12 mouse cellular contexts compared by ENCODE assay signal in genomic region chr14:54742375-54742774, GRCm38 (mm10). TPM values are rescaled to one million over a fixed set of nuclear protein-coding genes. Genes with fewer than 3 reads are reported as not detected.
A peak's percentile ranks its signal among the peaks of the same experiment; 100 is the strongest.
DNase-seq lines count a peak whose midpoint lies in the region; ATAC-seq and TF ChIP-seq lines count a peak whose summit lies in the region.
"Had no signal": no experiment of that assay in that cellular context is flagged by ENCODE, and none has a peak within 500 bp of the region (broad histone marks: within the 10 kb centered on the region; RNA-seq: fewer than 3 reads in every experiment).

No protein-coding gene starts in this region.

- no peak for DNase-seq in heart, embryonic 10.5 days (ENCODE audit: low spot score)
- DNase-seq in adrenal gland, postnatal 25 days = peak; percentile 24
- DNase-seq in liver, postnatal 0 days = peak; percentile 34
- DNase-seq in layer of hippocampus, adult 9-11 months = no peak
- DNase-seq: right cerebral cortex, postnatal 14 days had no signal

- WGBS in heart, embryonic 13.5 days = 63% methylated on average over 2 of the region's 2 CpGs
- WGBS in heart, embryonic 10.5 days = 61% methylated on average over 2 of the region's 2 CpGs
- 35% methylated on average over 2 of the region's 2 CpGs for WGBS in intestine, postnatal 0 days
- WGBS in liver, postnatal 0 days (ENCODE audit: insufficient replicate concordance) = 51% methylated on average over 2 of the region's 2 CpGs
- WGBS in hindbrain, embryonic 12.5 days = 73% methylated on average over 2 of the region's 2 CpGs

- no peaks in the 10 kb centered on the region for H3K9me3 ChIP-seq in heart, embryonic 13.5 days
- no peaks in the 10 kb centered on the region for H3K9me3 ChIP-seq in heart, embryonic 10.5 days
- H3K9me3 ChIP-seq in intestine, postnatal 0 days (ENCODE audit: control insufficient read depth) = no peaks in the 10 kb centered on the region
- no peaks in the 10 kb centered on the region for H3K9me3 ChIP-seq in liver, postnatal 0 days (ENCODE audit: low read length)
- H3K9me3 ChIP-seq in hindbrain, embryonic 12.5 days (replicated peaks) = no peaks in the 10 kb centered on the region

- no peak overlapping the region for H3K4me3 ChIP-seq in heart, embryonic 13.5 days
- no peak overlapping the region for H3K4me3 ChIP-seq in heart, embryonic 10.5 days
- H3K4me3 ChIP-seq in intestine, postnatal 0 days (ENCODE audit: low read depth, low read length) = no peak overlapping the region
- H3K4me3 ChIP-seq in liver, postnatal 0 days (ENCODE audit: low read depth, low read length) = no peak overlapping the region
- no peak overlapping the region for H3K4me3 ChIP-seq in hindbrain, embryonic 12.5 days

- H3K4me1 ChIP-seq in heart, embryonic 13.5 days = peaks cover 34% of the 10 kb centered on the region
- peaks cover 20% of the 10 kb centered on the region for H3K4me1 ChIP-seq in heart, embryonic 10.5 days
- H3K4me1 ChIP-seq in intestine, postnatal 0 days (replicated peaks; ENCODE audit: control insufficient read depth, insufficient read depth, low read length) = peaks cover 11% of the 10 kb centered on the region
- H3K4me1 ChIP-seq in liver, postnatal 0 days (ENCODE audit: insufficient read depth) = no peaks in the 10 kb centered on the region
- no peaks in the 10 kb centered on the region for H3K4me1 ChIP-seq in hindbrain, embryonic 12.5 days

- H3K4me2 ChIP-seq in heart, embryonic 13.5 days = no peak overlapping the region
- no peak overlapping the region for H3K4me2 ChIP-seq in intestine, postnatal 0 days (replicated peaks; ENCODE audit: low read depth)
- no peak overlapping the region for H3K4me2 ChIP-seq in liver, postnatal 0 days (ENCODE audit: low read depth, low read length)
- H3K4me2 ChIP-seq in hindbrain, embryonic 12.5 days (replicated peaks) = no peak overlapping the region

- no peak overlapping the region for H3K27ac ChIP-seq in heart, embryonic 13.5 days (replicated peaks)
- H3K27ac ChIP-seq in heart, embryonic 10.5 days = no peak overlapping the region
- H3K27ac ChIP-seq in intestine, postnatal 0 days (ENCODE audit: low read depth, low read length) = peak overlapping the region; percentile 50
- no peak overlapping the region for H3K27ac ChIP-seq in liver, postnatal 0 days (ENCODE audit: low read depth)
- no peak overlapping the region for H3K27ac ChIP-seq in hindbrain, embryonic 12.5 days
- H3K27ac ChIP-seq: liver, embryonic 14.5 days had no signal

- TF ChIP-seq CTCF in intestine, postnatal 0 days (IDR thresholded peaks at IDR 0.05; ENCODE audit: low read depth) = no peak
- no peak for TF ChIP-seq CTCF in liver, postnatal 0 days (IDR thresholded peaks at IDR 0.05; ENCODE audit: low read depth)

- no peak for TF ChIP-seq EP300 in liver, postnatal 0 days (IDR thresholded peaks at IDR 0.05; ENCODE audit: low read depth)

- H3K36me3 ChIP-seq in heart, embryonic 13.5 days = no peaks in the 10 kb centered on the region
- H3K36me3 ChIP-seq in heart, embryonic 10.5 days = no peaks in the 10 kb centered on the region
- peaks cover 7% of the 10 kb centered on the region for H3K36me3 ChIP-seq in intestine, postnatal 0 days (ENCODE audit: control insufficient read depth, insufficient read depth)
- H3K36me3 ChIP-seq in liver, postnatal 0 days (replicated peaks; ENCODE audit: insufficient read depth, low read length) = no peaks in the 10 kb centered on the region
- H3K36me3 ChIP-seq in hindbrain, embryonic 12.5 days = no peaks in the 10 kb centered on the region

- ATAC-seq in heart, embryonic 13.5 days (ENCODE audit: extremely low read depth, insufficient number of reproducible peaks, low FRiP score, low TSS enrichment) = no peak
- peak; percentile 46 for ATAC-seq in intestine, postnatal 0 days
- ATAC-seq in liver, postnatal 0 days = no peak
- no peak for ATAC-seq in erythroid progenitor cell, adult 5-6 weeks (replicated peaks; ENCODE audit: low FRiP score, poor library complexity, severe bottlenecking)
- ATAC-seq in hindbrain, embryonic 12.5 days (ENCODE audit: low FRiP score) = no peak

- H3K27me3 ChIP-seq in heart, embryonic 13.5 days (replicated peaks) = no peaks in the 10 kb centered on the region
- no peaks in the 10 kb centered on the region for H3K27me3 ChIP-seq in heart, embryonic 10.5 days (ENCODE audit: insufficient read depth, poor library complexity, severe bottlenecking)
- no peaks in the 10 kb centered on the region for H3K27me3 ChIP-seq in intestine, postnatal 0 days (replicated peaks; ENCODE audit: control insufficient read depth, insufficient read depth, low read length)
- no peaks in the 10 kb centered on the region for H3K27me3 ChIP-seq in liver, postnatal 0 days (ENCODE audit: insufficient read depth, low read length)
- no peaks in the 10 kb centered on the region for H3K27me3 ChIP-seq in hindbrain, embryonic 12.5 days

- H3K9ac ChIP-seq in heart, embryonic 13.5 days = 0 out of 2 replicates have a peak overlapping the region, but pooled peaks have one; percentile 15
- no peak overlapping the region for H3K9ac ChIP-seq in intestine, postnatal 0 days (ENCODE audit: low read depth, low read length)
- no peak overlapping the region for H3K9ac ChIP-seq in liver, postnatal 0 days (replicated peaks)
- no peak overlapping the region for H3K9ac ChIP-seq in hindbrain, embryonic 12.5 days
- H3K9ac ChIP-seq: liver, embryonic 14.5 days had no signal

RNA-seq across cellular contexts. Expression of gene Cebpe, which starts 30.4 kb away (rescaled TPM):
- 0.11 TPM in 1 of 2 replicates, not detected in the other for polyA plus RNA-seq in heart, embryonic 13.5 days (2015; fragmentation: Nextera tagmentation; extraction: Ambion mirVana)
- not detected in 2 replicates for polyA plus RNA-seq in heart, embryonic 10.5 days (2016; fragmentation: Nextera tagmentation; extraction: Ambion mirVana)
- not detected in 2 replicates for total RNA-seq in adrenal gland, postnatal 25 days (2021)
- polyA plus RNA-seq in intestine, postnatal 0 days (2015; fragmentation: Nextera tagmentation; extraction: Ambion mirVana) = not detected in 2 replicates
- polyA plus RNA-seq in liver, postnatal 0 days (2015; fragmentation: Nextera tagmentation; extraction: Ambion mirVana) = 13.7 and 15.0 TPM in 2 replicates
- 14.7 and 25.9 TPM in 2 replicates for total RNA-seq in erythroid progenitor cell, adult 5-6 weeks (2015; ENCODE audit: low replicate concordance)
- 9.4 and 12.4 TPM in 2 replicates for total RNA-seq in erythroid progenitor cell, adult 5-6 weeks (2017; ENCODE audit: low replicate concordance)
- polyA plus RNA-seq in hindbrain, embryonic 12.5 days (2016; fragmentation: Nextera tagmentation; extraction: Ambion mirVana) = 0.31 TPM in 1 of 2 replicates, not detected in the other
- total RNA-seq: heart, postnatal 25 days; layer of hippocampus, postnatal 14 days had no signal

RNA-seq across cellular contexts. Expression of gene Slc7a8, which starts 39.4 kb away (rescaled TPM):
- 3.4 and 4.0 TPM in 2 replicates for polyA plus RNA-seq in heart, embryonic 13.5 days (2015; fragmentation: Nextera tagmentation; extraction: Ambion mirVana)
- 2.4 and 2.7 TPM in 2 replicates for polyA plus RNA-seq in heart, embryonic 10.5 days (2016; fragmentation: Nextera tagmentation; extraction: Ambion mirVana)
- total RNA-seq in adrenal gland, postnatal 25 days (2021) = 58.4 and 64.6 TPM in 2 replicates
- polyA plus RNA-seq in intestine, postnatal 0 days (2015; fragmentation: Nextera tagmentation; extraction: Ambion mirVana) = 34.2 and 36.9 TPM in 2 replicates
- polyA plus RNA-seq in liver, postnatal 0 days (2015; fragmentation: Nextera tagmentation; extraction: Ambion mirVana) = 2.2 and 2.8 TPM in 2 replicates
- 7.1 and 11.9 TPM in 2 replicates for total RNA-seq in erythroid progenitor cell, adult 5-6 weeks (2015; ENCODE audit: low replicate concordance)
- 2.6 and 3.0 TPM in 2 replicates for total RNA-seq in erythroid progenitor cell, adult 5-6 weeks (2017; ENCODE audit: low replicate concordance)
- 3.9 and 5.7 TPM in 2 replicates for polyA plus RNA-seq in hindbrain, embryonic 12.5 days (2016; fragmentation: Nextera tagmentation; extraction: Ambion mirVana)

RNA-seq across cellular contexts. Expression of gene Gm29776, which starts 43.7 kb away (rescaled TPM):
- polyA plus RNA-seq in heart, embryonic 13.5 days (2015; fragmentation: Nextera tagmentation; extraction: Ambion mirVana) = 0.16 and 0.18 TPM in 2 replicates
- 0.10 and 0.38 TPM in 2 replicates for polyA plus RNA-seq in heart, embryonic 10.5 days (2016; fragmentation: Nextera tagmentation; extraction: Ambion mirVana)
- not detected in 2 replicates for total RNA-seq in adrenal gland, postnatal 25 days (2021)
- polyA plus RNA-seq in intestine, postnatal 0 days (2015; fragmentation: Nextera tagmentation; extraction: Ambion mirVana) = 0.09 TPM in 1 of 2 replicates, not detected in the other
- polyA plus RNA-seq in liver, postnatal 0 days (2015; fragmentation: Nextera tagmentation; extraction: Ambion mirVana) = not detected in 2 replicates
- total RNA-seq in erythroid progenitor cell, adult 5-6 weeks (2015; ENCODE audit: low replicate concordance) = not detected in 2 replicates
- total RNA-seq in erythroid progenitor cell, adult 5-6 weeks (2017; ENCODE audit: low replicate concordance) = not detected in 2 replicates
- 0.16 and 0.21 TPM in 2 replicates for polyA plus RNA-seq in hindbrain, embryonic 12.5 days (2016; fragmentation: Nextera tagmentation; extraction: Ambion mirVana)
- total RNA-seq: heart, postnatal 25 days had no signal

RNA-seq across cellular contexts. Expression of gene Acin1, which starts 55.6 kb away (rescaled TPM):
- 81.2 and 85.3 TPM in 2 replicates for polyA plus RNA-seq in heart, embryonic 13.5 days (2015; fragmentation: Nextera tagmentation; extraction: Ambion mirVana)
- 80.3 and 110 TPM in 2 replicates for polyA plus RNA-seq in heart, embryonic 10.5 days (2016; fragmentation: Nextera tagmentation; extraction: Ambion mirVana)
- 233 and 235 TPM in 2 replicates for total RNA-seq in adrenal gland, postnatal 25 days (2021)
- polyA plus RNA-seq in intestine, postnatal 0 days (2015; fragmentation: Nextera tagmentation; extraction: Ambion mirVana) = 49.9 and 57.4 TPM in 2 replicates
- 28.4 and 38.0 TPM in 2 replicates for polyA plus RNA-seq in liver, postnatal 0 days (2015; fragmentation: Nextera tagmentation; extraction: Ambion mirVana)
- 153 and 270 TPM in 2 replicates for total RNA-seq in erythroid progenitor cell, adult 5-6 weeks (2015; ENCODE audit: low replicate concordance)
- total RNA-seq in erythroid progenitor cell, adult 5-6 weeks (2017; ENCODE audit: low replicate concordance) = 381 and 431 TPM in 2 replicates
- 158 and 168 TPM in 2 replicates for polyA plus RNA-seq in hindbrain, embryonic 12.5 days (2016; fragmentation: Nextera tagmentation; extraction: Ambion mirVana)

RNA-seq across cellular contexts. Expression of gene 1700123O20Rik, which starts 56.4 kb away (rescaled TPM):
- polyA plus RNA-seq in heart, embryonic 13.5 days (2015; fragmentation: Nextera tagmentation; extraction: Ambion mirVana) = 48.1 and 49.2 TPM in 2 replicates
- polyA plus RNA-seq in heart, embryonic 10.5 days (2016; fragmentation: Nextera tagmentation; extraction: Ambion mirVana) = 64.6 and 79.7 TPM in 2 replicates
- 39.3 and 39.9 TPM in 2 replicates for total RNA-seq in adrenal gland, postnatal 25 days (2021)
- polyA plus RNA-seq in intestine, postnatal 0 days (2015; fragmentation: Nextera tagmentation; extraction: Ambion mirVana) = 75.5 and 76.8 TPM in 2 replicates
- polyA plus RNA-seq in liver, postnatal 0 days (2015; fragmentation: Nextera tagmentation; extraction: Ambion mirVana) = 50.9 and 53.3 TPM in 2 replicates
- total RNA-seq in erythroid progenitor cell, adult 5-6 weeks (2015; ENCODE audit: low replicate concordance) = 45.7 and 46.9 TPM in 2 replicates
- 16.3 and 29.4 TPM in 2 replicates for total RNA-seq in erythroid progenitor cell, adult 5-6 weeks (2017; ENCODE audit: low replicate concordance)
- polyA plus RNA-seq in hindbrain, embryonic 12.5 days (2016; fragmentation: Nextera tagmentation; extraction: Ambion mirVana) = 83.3 and 86.4 TPM in 2 replicates

Comparison
In these comparisons a context has a peak if more than half of its experiments do, and no peak if none do; other contexts are left out.
1. DNase-seq: peak in adrenal gland, postnatal 25 days (single experiment) and liver, postnatal 0 days (single experiment); none in heart, embryonic 10.5 days (single experiment) and layer of hippocampus, adult 9-11 months (single experiment).
2. RNA of gene Cebpe, which starts 30.4 kb away (polyA plus RNA-seq): 13.7 to 15.0 TPM in liver, postnatal 0 days; 0.11 TPM in heart, embryonic 13.5 days, not detected in intestine, postnatal 0 days, not detected in heart, embryonic 10.5 days and 0.31 TPM in hindbrain, embryonic 12.5 days; every median in the first group is over 10 times any median in the second.